Mouse (Mus musculus) G1E (cell line): ENCODE results near the gene C1qb.

Source experiments
- CTCF ChIP-seq: IDR thresholded peaks from 2 replicates; pipeline ENCODE4 v1.5.1; 2012; ENCODE audit warnings: low read depth, low read length, inconsistent platforms, mixed read lengths
- GATA1 ChIP-seq: IDR thresholded peaks from 2 replicates; pipeline ENCODE4 v1.6.1; 2012; ENCODE audit warnings: borderline replicate concordance, low read length, inconsistent platforms, mixed read lengths
- GATA2 ChIP-seq: IDR thresholded peaks from 2 replicates; pipeline ENCODE4 v1.6.1; 2012; ENCODE audit warnings: low read depth, low read length, inconsistent platforms, borderline replicate concordance
- POLR2AphosphoS5 ChIP-seq: IDR thresholded peaks from 2 replicates; pipeline ENCODE4 v1.6.1; 2012; ENCODE audit warnings: low read depth, low read length, inconsistent platforms; ENCODE audit not compliant: insufficient replicate concordance
- TAL1 ChIP-seq: conservative IDR thresholded peaks from 2 replicates; pipeline ENCODE4 v1.6.1; 2012; ENCODE audit warnings: low read depth, low read length, inconsistent platforms, mixed read lengths

DNA sequence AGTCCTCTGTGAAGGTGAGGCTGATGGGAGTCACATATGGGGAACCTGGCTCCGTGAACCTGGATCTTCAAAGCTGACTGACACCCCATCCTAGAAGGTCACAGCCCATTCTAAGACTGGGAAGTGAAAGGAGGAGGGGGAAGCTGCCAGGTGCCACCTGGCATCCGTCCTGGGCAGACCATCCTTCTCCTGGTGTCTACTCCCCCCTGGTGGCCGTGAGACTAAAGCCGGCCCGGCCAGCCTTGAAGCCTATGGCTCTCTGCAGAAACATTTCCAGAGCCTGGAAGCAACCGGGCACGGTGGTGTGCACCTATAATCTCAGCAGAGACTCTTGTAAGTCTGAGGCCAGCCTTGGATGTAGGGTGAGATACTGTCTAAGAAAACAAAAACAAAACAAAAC, 9.0 kb downstream of the C1qb start:
- no peak for TF ChIP-seq CTCF
- no peak for TF ChIP-seq GATA1
- TF ChIP-seq GATA2, result no peak
- TF ChIP-seq POLR2AphosphoS5, result no peak
- TF ChIP-seq TAL1, result no peak
